Mouse (Mus musculus) hindbrain, embryonic 14.5 days (tissue): ENCODE data around the gene Myh10. TPM values are rescaled to one million over a fixed set of nuclear protein-coding genes. Genes with fewer than 3 reads are reported as not detected.

Experiments
- ATAC-seq: fragments of 200-750 bp; cut with Nextera tagmentation; 2 replicates; pipeline ENCODE4 v1.8.0; 2017; ENCODE audit warnings: moderate number of reproducible peaks, mild to moderate bottlenecking, moderate TSS enrichment, moderate library complexity; ENCODE audit not compliant: low FRiP score
- DNase-seq: peaks from one replicate; pipeline ENCODE4 v3.0.0-alpha.2; 2015; ENCODE audit warnings: low spot score
- H3K27ac ChIP-seq: fragments of 300-500 bp; sonication (generic); 2 replicates; pipeline ENCODE4 v1.5.1; 2014; ENCODE audit warnings: mild to moderate bottlenecking, moderate library complexity
- H3K27me3 ChIP-seq: fragments of 300-500 bp; sonication (generic); 2 replicates; pipeline ENCODE4 v1.6.1; 2014; ENCODE audit warnings: mild to moderate bottlenecking, low read length, mixed read lengths; ENCODE audit not compliant: control insufficient read depth, insufficient read depth
- H3K36me3 ChIP-seq: fragments of 300-500 bp; sonication (generic); replicated peaks from 2 replicates; pipeline ENCODE4 v1.6.1; 2014; ENCODE audit not compliant: control insufficient read depth, insufficient read depth
- H3K4me1 ChIP-seq: fragments of 300-500 bp; sonication (generic); replicated peaks from 2 replicates; pipeline ENCODE4 v1.6.1; 2014; ENCODE audit warnings: antibody characterized with exemption, low read length, mixed read lengths; ENCODE audit not compliant: control insufficient read depth, insufficient read depth
- H3K4me2 ChIP-seq: fragments of 300-500 bp; sonication (generic); replicated peaks from 2 replicates; pipeline ENCODE4 v1.6.1; 2014; ENCODE audit warnings: mild to moderate bottlenecking, moderate library complexity
- H3K4me3 ChIP-seq: fragments of 300-500 bp; sonication (generic); replicated peaks from 2 replicates; pipeline ENCODE4 v1.5.1; 2014; ENCODE audit warnings: mild to moderate bottlenecking, low read length
- H3K9ac ChIP-seq: fragments of 300-500 bp; sonication (generic); 2 replicates; pipeline ENCODE4 v1.6.1; 2014
- H3K9me3 ChIP-seq: fragments of 300-500 bp; sonication (generic); 2 replicates; pipeline ENCODE4 v1.6.1; 2016; ENCODE audit warnings: low read length; ENCODE audit not compliant: control insufficient read depth
- WGBS: fragments of 180-500 bp; shearing (Covaris S2); extraction: QIAGEN DNeasy Blood & Tissue Kit; methylation state at CpG from one replicate; pipeline ENCODE4 v1.1.7; 2014; 5-methylcytosine and 5-hydroxymethylcytosine counted together
- polyA plus RNA-seq: library from polyadenylated mRNA; unstranded; fragments of >200 nt; fragmentation: Nextera tagmentation; extraction: Ambion mirVana; gene quantifications from 2 replicates; pipeline ENCODE4 v1.2.1, GENCODE M21; 2014

The Myh10 gene
- polyA plus RNA-seq, 1 experiment from 2014 or later, result 95.3 TPM

DNA sequence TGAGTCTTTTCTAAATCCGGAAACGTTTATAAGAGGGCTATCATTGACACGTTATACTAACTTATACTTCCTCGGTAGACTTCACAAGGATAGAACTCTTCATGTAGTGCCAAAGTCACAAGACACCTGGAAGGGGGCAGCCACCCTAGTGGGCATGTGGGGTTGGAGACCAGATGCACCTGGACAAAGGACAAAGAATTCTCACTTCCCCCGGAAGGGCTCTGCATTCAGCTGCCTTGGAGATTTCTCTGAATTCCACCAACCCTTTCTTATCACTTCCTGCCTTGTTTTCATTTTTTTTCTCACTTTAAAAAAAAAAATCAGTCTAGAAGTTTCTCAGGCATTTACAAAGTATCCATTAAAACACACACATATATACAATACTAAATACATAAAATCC is 894 bp upstream of the Myh10 start:
- no peak overlapping the region for H3K9ac ChIP-seq
- no peaks in the 10 kb centered on the region for H3K36me3 ChIP-seq
- peaks cover 11% of the 10 kb centered on the region for H3K4me1 ChIP-seq
- no peaks in the 10 kb centered on the region for H3K9me3 ChIP-seq
- WGBS, result 76% methylated on average over 5 of the region's 5 CpGs
- no peak overlapping the region for H3K27ac ChIP-seq
- no peak for ATAC-seq
- DNase-seq, result no peak
- H3K4me2 ChIP-seq, result no peak overlapping the region
- no peak overlapping the region for H3K4me3 ChIP-seq
- no peaks in the 10 kb centered on the region for H3K27me3 ChIP-seq

DNA sequence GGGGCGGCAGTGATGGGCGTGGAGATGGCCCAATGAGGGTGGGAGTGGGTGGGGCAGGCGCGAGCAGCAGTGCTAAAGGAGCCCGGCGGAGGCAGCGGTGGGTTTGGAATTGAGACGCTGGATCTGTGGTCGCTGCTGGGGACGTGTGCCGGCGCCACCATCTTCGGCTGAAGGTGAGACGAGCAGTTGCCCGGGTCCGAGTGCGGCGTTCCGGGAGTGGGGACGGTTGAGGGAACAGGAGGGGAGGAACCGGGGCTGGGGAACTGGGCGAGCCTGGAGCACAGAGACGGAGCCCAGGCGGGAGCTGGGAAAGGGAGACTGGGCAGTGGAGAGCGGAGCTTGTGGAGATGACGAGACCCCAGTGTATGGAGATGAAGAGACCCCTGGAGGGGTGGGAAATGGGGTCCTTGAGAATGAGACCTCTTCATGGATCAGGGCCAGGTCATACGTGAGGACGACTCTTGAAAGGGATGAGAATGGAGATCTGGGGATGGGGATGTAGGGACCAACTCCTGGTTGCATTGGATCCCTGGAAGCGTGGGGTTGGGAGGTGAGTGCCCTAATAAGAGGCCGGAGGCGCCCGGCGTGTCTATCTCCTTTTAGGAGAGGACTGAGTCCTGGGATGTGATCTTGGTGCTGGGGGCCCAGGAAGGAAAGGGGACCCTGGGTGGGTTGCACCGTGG is 792 bp downstream of the Myh10 start:
- H3K27me3 ChIP-seq, result no peaks in the 10 kb centered on the region
- H3K27ac ChIP-seq, result peak overlapping the region; percentile 94
- peak overlapping the region; percentile 54 for H3K4me2 ChIP-seq
- under 1% methylated on average over 33 of the region's 34 CpGs for WGBS
- peak; percentile 60 for DNase-seq
- H3K36me3 ChIP-seq, result no peaks in the 10 kb centered on the region
- H3K4me3 ChIP-seq, result peak overlapping the region; percentile 80
- H3K9ac ChIP-seq, result peak overlapping the region; percentile 87
- ATAC-seq, result no peak; the same call in 1 of the 2 replicates
- no peaks in the 10 kb centered on the region for H3K9me3 ChIP-seq
- H3K4me1 ChIP-seq, result peaks cover 11% of the 10 kb centered on the region

DNA sequence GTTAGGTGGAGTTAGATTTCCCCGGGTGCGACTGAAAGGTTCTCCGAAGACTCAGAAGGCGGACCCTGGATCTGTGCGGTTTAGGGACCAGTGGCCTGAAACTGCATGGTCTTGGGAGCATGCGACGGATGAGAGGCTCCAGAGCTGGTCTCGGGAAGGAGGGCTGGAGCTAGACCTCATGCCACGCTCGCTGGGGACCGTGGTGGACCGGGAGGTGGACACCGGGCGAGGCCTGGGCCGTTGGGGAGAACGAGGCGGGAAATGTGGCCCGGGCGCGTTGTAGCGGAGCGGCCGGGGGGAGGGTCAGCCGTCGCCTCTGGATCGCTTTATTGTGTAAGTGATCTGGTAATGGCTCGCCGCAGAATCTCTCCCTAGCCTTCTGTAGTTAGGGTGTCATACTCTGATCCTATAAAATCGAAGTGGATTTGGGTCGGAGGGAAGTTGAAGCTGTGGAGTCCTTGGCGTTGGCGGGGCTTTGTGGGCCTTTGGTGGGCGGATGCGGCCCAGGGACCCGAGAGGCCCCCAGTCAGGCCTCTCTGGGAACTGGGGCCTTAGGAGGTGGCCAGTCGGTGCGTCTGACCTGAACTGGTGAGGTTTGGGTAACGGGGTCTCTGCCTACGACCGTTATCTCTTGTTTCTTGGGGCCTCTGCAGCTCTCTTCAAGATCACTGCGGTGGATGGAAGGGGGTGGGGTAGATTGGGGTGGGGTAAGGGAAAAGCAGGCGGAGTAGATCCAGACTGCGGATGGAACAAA is 1.5 kb downstream of the Myh10 start:
- Histone ChIP-seq H3K27ac (peak overlapping the region; percentile 94), H3K4me1 (peaks cover 11% of the 10 kb centered on the region)
- peak; percentile 46 for DNase-seq

DNA sequence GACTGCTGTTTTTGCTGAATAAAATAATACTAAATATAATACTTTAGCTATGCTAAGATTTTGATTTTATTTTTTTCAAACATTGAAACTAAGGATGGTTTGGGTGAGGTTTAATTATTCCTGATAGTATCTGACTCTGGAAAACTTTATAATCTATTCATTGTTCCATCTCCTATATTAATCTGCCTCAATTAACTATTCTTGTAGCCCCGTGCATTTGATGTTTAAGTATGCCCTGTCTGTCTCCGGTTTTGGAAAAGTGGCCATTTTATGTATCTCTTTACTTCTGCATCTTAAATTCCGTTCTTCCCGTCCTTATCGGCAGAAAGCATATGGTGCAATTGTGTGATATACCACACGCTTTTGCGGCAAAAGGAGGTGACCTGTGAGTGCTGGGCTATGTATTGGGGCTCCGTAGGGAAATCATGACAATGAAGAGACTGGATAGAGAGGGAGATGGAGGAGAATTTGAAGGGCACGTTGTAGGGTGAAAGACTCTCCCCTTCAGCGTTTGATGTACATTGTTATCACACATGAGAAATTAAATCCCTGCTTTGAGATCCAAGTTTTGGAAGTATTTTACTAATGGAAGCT is 2.2 kb downstream of the Myh10 start:
- H3K36me3 ChIP-seq, result no peaks in the 10 kb centered on the region
- peak overlapping the region; percentile 87 for H3K9ac ChIP-seq
- H3K27ac ChIP-seq, result peak overlapping the region; percentile 94
- peaks cover 11% of the 10 kb centered on the region for H3K4me1 ChIP-seq
- peak; percentile 41 for DNase-seq
- H3K4me2 ChIP-seq, result peak overlapping the region; percentile 54
- peak overlapping the region; percentile 80 for H3K4me3 ChIP-seq
- no peak for ATAC-seq
- 4% methylated on average over 10 of the region's 10 CpGs for WGBS
- no peaks in the 10 kb centered on the region for H3K27me3 ChIP-seq
- no peaks in the 10 kb centered on the region for H3K9me3 ChIP-seq

More for the DNA sequence above, 1.5 kb downstream of the Myh10 start:
- Histone ChIP-seq H3K4me3 (peak overlapping the region; percentile 80), H3K9ac (peak overlapping the region; percentile 87), H3K9me3 (no peaks in the 10 kb centered on the region), H3K36me3 (no peaks in the 10 kb centered on the region), H3K4me2 (peak overlapping the region; percentile 54), H3K27me3 (no peaks in the 10 kb centered on the region)
- ATAC-seq, result no peak
- 0% methylated on average over 43 of the region's 43 CpGs for whole genome bisulfite sequencing

DNA sequence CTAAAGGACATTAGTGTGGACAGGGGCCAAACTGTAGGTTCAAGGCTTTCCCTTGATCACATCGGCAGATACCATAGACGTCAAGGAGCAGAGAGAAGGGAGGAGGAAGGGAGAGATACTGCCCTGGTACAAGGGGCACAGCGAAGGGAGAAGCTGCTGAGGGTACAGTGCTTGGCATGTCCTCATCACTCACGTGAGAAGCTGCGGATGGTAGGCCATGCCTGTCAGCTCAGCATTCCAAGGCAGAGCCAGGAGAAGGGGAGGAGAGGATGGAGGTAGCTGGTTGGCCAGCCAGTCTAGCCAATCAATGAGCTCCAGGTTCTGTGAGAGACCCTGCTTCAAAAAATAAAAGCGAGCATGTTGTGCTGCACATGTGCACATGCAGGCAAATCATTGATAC is 11.0 kb downstream of the Myh10 start:
- H3K4me3 ChIP-seq, result no peak overlapping the region
- no peak overlapping the region for H3K27ac ChIP-seq
- H3K36me3 ChIP-seq, result peaks cover 65% of the 10 kb centered on the region
- WGBS, result 92% methylated on average over 6 of the region's 6 CpGs
- no peak overlapping the region for H3K9ac ChIP-seq
- ATAC-seq, result no peak
- H3K27me3 ChIP-seq, result no peaks in the 10 kb centered on the region
- no peaks in the 10 kb centered on the region; the same call in 1 of the 2 replicates for H3K9me3 ChIP-seq
- H3K4me2 ChIP-seq, result no peak overlapping the region
- no peak for DNase-seq
- peaks cover 10% of the 10 kb centered on the region for H3K4me1 ChIP-seq

DNA sequence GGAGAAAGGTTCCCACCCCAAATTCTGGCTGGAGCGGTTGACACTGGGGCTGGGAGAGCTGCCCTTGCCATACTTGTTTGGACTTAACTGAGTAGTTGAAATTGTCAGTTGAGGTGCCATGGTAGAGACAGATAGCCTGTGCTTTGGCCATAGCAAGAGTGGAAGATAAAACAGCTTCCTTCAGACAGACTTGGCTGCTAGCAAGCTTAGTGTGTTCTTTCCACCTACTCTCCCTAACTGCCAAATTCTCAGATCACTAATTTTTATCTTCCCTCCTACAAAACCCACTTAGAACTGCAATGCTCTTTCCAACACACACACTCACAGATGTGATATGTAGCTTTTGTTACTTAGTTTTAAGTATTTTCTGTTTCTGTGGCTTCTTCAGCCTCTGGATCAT is 12.0 kb downstream of the Myh10 start:
- 97% methylated on average over 1 of the region's 1 CpGs for WGBS
- peaks cover 65% of the 10 kb centered on the region for H3K36me3 ChIP-seq
- no peak for ATAC-seq

DNA sequence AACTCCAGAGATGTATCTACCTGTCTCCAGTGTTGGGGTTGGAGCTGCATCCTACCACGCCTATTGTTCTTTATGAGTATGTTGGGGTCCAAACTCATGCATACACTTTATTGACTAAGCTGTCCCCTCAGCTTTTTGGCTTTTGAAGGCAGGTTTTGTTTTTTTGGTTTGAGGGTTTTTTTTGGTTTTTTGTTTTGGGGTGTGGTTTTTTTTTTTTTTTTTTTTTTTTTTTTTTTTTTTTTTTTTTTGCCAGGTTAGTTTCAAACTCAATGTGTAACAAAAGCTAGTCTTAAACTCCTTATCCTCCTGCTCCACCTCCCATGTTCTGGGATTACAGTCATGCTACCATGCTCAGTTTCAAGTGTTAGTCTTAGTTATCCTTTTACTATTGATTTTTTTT is 12.9 kb downstream of the Myh10 start:
- no peaks in the 10 kb centered on the region for H3K27me3 ChIP-seq
- H3K4me3 ChIP-seq, result no peak overlapping the region
- H3K4me2 ChIP-seq, result no peak overlapping the region
- H3K9ac ChIP-seq, result no peak overlapping the region
- H3K4me1 ChIP-seq, result peaks cover 10% of the 10 kb centered on the region
- H3K9me3 ChIP-seq, result no peaks in the 10 kb centered on the region; the same call in 1 of the 2 replicates
- DNase-seq (no peak), ATAC-seq (no peak)
- WGBS, result 97% methylated on average over 1 of the region's 1 CpGs
- H3K27ac ChIP-seq, result no peak overlapping the region
- H3K36me3 ChIP-seq, result peaks cover 60% of the 10 kb centered on the region

More for the DNA sequence above, 12.0 kb downstream of the Myh10 start:
- peaks cover 10% of the 10 kb centered on the region for H3K4me1 ChIP-seq
- H3K9me3 ChIP-seq, result no peaks in the 10 kb centered on the region; the same call in 1 of the 2 replicates
- no peak overlapping the region for H3K9ac ChIP-seq
- DNase-seq, result no peak
- H3K4me2 ChIP-seq, result no peak overlapping the region
- no peaks in the 10 kb centered on the region for H3K27me3 ChIP-seq
- H3K27ac ChIP-seq, result no peak overlapping the region
- H3K4me3 ChIP-seq, result no peak overlapping the region

DNA sequence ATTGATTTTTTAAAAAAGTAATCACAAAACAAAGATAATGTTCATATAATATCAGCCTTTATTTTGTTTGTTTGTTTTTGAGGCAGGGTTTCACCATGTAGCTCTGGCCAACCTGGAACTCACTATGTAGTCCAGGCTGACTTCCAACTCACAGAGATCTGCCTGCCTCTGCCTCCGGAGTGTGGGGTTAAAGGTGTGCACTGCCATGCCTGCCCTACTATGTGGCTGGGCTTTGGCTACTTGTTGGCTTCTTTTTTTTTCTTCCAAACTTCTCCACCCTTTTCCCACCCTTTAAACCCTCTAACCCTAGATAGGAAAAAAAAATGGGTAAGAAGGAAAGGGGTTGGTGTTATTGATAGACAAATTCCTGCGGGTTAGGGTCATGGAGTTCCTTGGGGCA is 13.5 kb downstream of the Myh10 start:
- 96% methylated on average over 2 of the region's 2 CpGs for WGBS
- no peak overlapping the region for H3K4me3 ChIP-seq
- no peak overlapping the region for H3K27ac ChIP-seq
- H3K9me3 ChIP-seq, result no peaks in the 10 kb centered on the region; the same call in 1 of the 2 replicates
- no peak overlapping the region for H3K4me2 ChIP-seq
- peaks cover 55% of the 10 kb centered on the region for H3K36me3 ChIP-seq
- no peaks in the 10 kb centered on the region for H3K27me3 ChIP-seq
- DNase-seq (no peak), ATAC-seq (no peak)
- no peak overlapping the region for H3K9ac ChIP-seq
- H3K4me1 ChIP-seq, result peaks cover 10% of the 10 kb centered on the region
